Mouse (Mus musculus) cerebellum, adult (tissue): ENCODE measurements at regions not wholly inside any gene's neighbourhood (a gene's known extent, or its start where the extent isn't known, plus 50 kb on each side); places are given as distances from the start of the nearest gene placed in this dataset.

ENCODE experiments used
- ATAC-seq: cut with Nextera tagmentation; 2 replicates; pipeline ENCODE4 v1.9.2; 2017; ENCODE audit warnings: mild to moderate bottlenecking, moderate library complexity, mixed read lengths; ENCODE audit not compliant: insufficient number of reproducible peaks, low FRiP score, low TSS enrichment

- ATAC-seq, result no peak
Observed at GRCm38 (mm10) chr13:47716265-47716664, 544.8 kb upstream of the Id4 start.

DNA sequence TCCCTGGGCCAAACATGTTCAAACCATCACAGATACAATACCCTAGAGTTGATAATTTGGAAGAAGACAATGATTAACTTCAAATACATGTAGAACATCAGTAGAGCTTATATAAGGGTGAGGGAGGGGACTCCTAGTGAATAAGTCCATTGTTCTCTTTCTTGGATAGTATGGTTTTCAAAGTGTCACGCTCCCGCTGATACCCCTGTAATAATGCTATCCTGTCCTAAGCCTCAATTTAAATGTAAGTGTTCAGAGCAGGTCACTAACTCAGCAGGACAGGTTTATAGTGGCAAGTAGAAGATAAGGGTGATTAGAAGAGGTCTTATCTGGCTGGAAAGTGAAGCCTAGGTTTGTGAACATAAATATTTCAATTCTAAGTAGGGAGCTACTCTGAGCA lies 540.4 kb upstream of the Id4 start:
- no peak for ATAC-seq

DNA sequence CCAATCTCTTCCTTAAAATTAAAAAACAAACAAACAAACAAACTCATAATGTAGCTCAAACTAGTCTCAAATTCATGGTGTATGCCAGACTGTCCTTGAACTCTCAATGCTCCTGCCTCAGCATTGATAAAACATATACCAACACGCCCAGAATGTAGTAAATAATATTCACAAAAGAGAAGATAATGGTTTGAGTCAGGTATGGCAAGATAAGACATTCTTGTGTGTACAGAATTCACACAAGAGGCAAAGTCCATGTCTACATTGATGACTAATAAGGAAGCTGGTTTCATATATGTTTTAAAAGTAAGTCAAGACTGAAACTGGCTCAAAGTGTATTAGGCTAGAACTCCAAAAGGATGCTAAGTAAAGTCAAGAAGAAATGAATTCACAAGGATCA lies 526.6 kb upstream of the Id4 start:
- ATAC-seq, result no peak

DNA sequence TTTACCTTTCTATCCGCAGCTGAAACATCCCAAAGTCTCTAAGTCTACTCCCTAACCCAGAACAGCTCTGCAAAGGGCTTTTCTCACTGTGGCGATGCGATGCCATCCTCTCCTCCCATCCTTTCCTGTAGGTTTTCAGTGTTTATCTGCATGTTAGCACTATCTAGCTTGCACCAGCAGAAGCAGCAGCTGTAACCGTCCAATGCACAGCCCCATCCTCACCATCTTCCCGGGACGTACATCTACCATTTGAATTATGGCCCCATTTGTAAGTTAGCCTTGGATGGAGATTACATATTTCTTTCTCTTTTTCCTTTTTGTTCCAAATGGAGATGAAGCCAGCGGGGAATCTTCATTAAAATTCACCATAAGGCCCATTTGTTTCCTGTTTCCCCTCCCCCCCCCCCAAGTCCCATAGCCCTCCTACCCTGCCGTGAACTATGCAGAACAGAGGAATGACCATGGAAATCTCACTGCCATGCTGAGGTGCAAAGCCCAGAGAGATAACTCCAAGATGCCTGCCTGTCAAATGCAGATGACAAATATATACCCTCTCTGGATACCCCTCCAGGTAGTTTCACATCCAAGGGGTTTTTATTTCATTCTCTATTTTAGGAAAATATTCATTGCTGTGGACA lies 525.5 kb upstream of the Id4 start:
- ATAC-seq, result no peak

- ATAC-seq, result no peak
Observed at GRCm38 (mm10) chr13:47748906-47749305, 512.1 kb upstream of the Id4 start.

GRCm38 (mm10) chr13:47751033-47751432 lies 510.0 kb upstream of the Id4 start:
- ATAC-seq, result no peak

DNA sequence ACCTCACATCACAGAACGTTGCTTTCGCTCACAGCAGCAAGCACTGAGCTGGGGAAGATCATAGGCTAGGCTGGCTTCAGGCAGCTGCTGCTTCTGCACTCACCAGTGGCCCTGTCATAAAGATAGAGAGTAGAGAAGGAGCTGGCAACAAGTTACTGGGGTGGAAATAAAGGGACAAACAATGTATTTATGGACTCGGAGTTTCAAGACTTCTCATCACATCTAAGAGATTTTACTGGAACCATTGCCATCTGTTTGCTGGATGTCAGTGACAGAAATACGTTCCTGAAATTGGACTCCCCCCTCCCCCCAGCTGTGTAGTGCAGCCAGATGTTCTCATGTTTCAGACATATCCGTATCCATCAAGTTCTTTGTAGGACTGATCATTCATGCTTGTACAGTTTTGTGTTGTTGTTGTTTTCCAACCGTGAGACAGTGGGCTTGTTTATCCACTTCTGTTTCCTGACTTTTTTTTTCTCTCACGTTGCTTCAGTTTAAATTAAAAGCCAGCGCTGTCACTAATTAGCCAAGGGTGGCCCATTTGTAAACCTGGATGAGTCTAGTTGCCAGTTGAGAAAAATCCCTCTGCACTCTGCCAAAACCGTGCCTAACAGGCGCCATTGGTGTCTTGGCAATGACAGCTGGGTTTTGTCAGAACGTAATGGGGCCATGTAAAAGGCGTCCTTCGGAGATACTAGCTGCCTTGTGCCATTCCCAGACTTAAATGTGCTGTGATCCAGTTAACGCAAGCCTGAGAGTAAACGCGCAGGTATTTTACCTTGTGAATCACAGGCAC lies 496.0 kb upstream of the Id4 start:
- ATAC-seq, result no peak

DNA sequence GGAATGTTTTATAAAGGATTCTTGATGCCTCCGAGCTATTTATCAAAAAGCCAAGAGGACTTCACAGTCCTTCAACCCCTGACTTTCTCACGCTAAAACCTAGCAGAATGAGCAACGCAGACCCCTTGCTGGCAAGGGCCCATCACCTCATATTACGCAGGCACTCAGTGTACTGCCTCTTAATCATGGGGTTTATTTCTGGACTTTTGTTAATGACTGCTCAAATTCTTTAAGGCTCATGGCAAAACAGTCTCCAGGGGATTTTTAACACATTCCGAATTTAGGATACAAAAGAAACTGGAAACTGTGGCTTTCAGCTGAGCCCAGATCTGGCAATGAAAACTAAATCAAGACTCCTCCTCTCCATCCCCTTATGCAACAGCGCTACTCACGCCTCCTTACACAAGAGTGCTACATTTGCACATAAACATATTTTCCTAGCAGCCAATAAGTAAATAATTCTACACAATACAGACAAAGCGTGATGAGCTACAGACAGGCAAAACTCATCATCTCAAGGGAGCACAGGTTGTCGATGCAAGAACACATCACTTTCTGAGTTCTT lies 492.0 kb upstream of the Id4 start:
- ATAC-seq, result no peak

DNA sequence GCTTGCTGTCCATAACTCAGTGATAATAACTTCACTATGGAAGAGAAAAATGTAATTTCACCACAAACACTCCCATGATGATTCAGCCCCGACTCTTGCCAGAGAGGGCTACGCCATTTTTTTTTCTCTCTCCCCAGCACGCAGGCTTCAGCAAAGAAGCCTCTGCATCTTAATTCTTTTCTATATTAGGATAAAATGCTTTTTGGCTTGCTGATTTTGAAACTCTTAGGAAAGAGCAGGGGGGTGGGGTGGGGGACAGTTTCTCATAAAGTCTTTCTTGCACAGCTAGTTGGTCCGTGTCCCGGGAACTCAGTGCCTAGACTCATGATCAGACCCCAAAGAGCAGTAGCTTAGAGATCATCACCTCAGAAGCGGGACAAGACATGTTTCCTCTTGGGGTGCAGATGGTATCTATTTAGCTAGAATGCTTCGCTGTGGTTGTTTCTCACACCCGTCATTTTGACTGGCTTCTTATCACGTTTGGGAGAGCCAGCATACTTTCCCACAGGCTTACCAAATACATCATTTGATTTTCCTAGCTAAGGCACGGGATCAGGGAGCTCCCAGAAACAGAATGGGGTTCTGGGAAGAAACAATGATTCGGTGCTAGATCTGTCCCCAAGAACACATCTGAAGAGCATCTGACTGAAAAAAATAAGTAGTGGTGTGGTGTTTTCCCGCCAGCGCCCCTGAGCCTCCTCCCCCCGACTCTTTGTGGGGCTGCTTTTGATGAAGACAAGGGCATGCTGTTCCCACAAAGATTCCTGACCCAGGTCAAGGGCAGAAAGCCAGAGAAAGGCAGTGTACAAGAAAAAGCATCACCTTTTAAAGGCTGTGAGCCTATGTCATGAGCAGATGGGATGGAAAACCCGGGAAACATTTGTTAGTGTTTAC lies 483.6 kb upstream of the Id4 start:
- no peak for ATAC-seq

- ATAC-seq, result no peak
Observed at GRCm38 (mm10) chr13:47778218-47779009, 482.6 kb upstream of the Id4 start.

DNA sequence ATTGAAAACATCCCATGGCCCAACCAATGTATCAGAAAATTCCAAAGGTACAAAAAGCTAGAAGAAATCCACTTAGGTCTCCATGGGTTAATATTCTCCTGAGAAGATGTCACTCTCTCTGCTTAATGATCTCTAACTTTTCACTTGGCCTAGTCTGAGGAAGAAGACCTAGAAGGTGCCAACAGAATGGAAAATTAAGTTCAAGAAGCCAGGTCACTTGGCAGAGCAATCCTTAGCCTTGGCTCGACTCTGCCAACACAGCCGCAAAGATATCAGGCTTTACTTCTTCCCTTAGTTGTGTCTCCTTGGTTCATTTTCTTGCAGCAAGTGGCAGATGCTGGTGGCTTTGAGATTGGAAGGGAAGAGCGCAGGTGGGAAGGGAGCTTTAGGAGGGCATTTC lies 476.6 kb upstream of the Id4 start:
- ATAC-seq, result no peak

DNA sequence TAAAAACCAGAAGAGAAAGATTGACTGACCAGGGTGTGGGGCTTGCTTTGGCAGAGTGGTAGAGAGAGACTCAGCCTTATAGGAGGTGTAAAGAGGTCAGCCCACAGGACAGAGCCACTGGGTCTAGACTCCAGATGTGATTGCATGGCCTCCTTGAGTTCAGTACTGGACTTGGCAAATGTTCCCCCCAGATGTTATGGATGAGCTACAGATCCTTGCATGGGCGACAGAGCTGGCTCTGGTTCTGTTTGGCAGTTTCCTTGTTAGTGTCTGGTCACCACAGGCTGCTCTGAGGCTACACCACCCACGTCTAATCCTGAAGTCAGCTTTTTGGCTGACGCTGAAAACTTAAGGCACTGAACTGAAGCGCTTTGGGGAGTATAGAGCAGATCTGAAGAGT lies 463.2 kb upstream of the Id4 start:
- ATAC-seq, result no peak

DNA sequence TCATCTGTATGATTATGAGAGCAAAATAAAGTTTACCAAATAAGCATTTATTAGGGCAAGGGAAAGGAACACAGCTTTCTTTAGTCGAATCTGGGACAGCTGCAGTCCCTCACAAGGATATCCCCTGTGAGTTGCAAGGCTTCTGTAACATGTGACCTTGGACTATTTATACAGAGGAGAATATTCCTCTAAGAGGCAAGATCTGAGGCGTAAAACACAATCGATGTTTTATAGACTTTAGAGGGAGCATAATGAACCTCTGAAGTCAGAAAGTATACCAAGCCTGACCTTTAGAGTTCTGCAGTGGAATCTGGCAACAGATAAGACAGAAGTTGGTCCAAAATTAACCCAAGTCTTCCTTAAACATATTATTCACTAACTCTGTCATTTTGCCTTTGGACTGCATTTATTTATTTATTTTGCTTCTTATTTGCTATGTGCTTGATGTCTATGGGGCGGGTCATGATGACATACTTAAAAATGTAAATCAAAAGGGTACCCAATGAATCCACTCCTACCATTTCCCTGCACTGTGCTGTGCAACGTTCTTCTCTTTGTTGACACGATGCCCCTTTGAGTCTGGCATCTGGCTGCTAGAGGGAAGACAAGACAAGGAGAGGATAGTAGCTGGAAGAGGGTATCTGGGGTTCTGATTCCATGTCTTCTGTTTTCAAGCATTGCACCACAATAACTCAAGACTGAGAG lies 449.2 kb upstream of the Id4 start:
- ATAC-seq, result no peak

DNA sequence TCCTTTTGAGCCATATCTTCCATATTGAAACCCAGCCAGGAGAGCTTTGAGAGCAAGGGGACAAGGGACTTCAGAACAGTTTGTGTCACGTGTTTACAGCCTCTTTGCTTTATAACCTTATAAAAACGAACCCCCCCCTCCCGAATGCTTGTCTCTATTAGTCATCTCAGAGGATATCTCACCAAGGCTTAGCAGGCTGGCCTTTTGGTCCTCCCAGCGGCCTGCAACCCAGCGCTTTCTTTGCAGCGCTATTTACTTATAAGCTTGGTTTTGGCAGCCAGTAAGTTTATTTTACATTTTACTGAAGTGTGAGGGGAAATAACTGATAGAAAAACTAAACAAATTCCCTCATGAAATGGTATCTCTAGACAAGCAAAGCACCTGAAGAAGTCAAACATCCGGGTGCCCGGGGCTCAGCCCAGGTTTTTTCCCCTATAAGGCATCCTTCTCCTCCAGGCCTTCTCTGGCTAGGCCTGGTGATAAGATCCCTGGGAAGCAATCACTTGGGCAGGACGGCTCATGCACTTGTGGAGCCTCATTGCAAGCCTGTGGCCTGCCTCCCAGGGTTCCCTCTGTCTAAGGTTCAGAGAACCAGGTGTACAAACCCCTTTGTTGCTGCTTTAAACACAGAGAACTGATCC lies 442.0 kb upstream of the Id4 start:
- no peak for ATAC-seq

DNA sequence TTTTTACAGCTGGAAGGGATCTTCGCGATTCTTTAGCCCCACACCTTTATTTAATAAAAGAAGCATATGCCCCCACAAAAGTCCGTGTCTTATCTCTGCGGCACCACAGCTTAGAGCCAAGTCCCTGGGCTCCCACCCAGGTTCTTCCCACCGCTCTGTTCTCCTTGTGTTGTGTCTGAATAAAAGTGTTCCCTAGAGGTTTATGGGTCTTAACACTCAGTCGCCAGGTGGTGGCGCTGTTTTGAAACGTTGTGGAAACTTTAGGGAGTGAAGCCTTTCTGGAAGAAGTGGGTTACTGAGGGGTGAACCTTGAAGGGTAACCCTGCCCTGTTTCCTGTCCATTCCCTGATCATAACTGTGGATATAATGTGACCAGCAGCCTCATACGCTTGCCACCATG lies 424.5 kb upstream of the Id4 start:
- ATAC-seq, result no peak

DNA sequence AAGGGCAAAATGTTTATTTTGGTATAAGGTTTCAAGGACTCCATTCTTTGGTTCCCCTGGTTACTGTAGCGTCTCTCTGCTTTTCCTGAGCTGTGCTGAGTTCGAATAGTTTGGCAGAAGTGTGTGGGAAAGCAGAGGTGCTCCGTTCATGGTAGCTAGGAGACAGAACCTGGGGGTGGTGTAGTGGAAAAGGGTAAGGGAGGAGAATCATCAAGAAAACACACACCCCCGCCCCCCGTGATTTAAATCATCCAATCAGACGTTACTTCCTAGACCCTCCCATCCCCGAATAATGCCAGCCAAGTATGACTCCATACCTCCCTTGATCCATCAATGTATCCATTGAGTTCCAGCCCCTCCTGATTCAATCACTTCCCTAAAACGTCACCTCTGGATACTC lies 418.6 kb upstream of the Id4 start:
- no peak for ATAC-seq

GRCm38 (mm10) chr13:47843011-47843410 lies 418.0 kb upstream of the Id4 start:
- no peak for ATAC-seq

DNA sequence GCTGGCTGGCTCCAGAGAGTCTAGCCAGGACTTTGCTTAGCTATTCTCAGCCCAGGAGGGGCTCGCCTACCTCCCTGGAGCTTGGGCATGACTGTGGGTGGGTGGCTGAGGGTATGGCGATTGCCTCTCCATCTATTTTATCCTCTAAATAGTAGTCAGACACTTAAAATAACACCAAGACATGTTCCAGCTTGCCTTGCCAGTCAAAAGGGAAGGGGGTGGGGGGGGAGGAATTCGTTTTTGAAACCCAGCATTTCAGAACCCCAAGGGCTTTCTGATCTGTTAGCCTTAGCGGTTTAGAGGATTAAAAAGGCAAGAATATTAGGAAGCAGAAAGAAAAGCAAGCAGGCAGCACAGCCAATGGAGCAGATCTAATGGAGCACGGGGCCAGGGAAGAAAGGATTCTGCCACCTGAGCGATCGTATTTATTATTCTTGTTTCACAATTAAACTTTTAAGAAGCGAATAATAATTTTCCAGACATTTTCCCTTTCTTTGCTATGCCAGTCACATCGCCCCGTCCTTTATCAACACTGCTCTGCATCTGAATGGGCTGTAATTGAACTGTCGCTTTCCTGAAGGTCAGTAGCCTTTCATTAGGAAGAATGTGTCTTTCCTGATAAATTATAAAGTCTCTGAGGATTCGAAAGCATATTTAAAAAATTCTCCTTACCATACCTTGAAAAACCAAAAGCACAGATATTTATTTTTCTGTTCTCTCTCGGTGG lies 417.3 kb upstream of the Id4 start:
- ATAC-seq, result no peak
